Mouse (Mus musculus) ovary, postnatal 14 days (tissue): ENCODE results near the gene AC134908.4.

ENCODE experiments used
- DNase-seq: peaks from one replicate; pipeline ENCODE4 v3.0.0; 2022; ENCODE audit warnings: low spot score

Gene AC134908.4

GRCm38 (mm10) chr17:25806507-25806906 is 11.0 kb upstream of the AC134908.4 start:
- no peak for DNase-seq

- no peak for DNase-seq
Observed at GRCm38 (mm10) chr17:25802825-25803517, 7.5 kb upstream of the AC134908.4 start.

- no peak for DNase-seq
Observed at GRCm38 (mm10) chr17:25801029-25801428, 5.6 kb upstream of the AC134908.4 start.

- peak; percentile 80 for DNase-seq
Observed at GRCm38 (mm10) chr17:25796951-25797369, 1.5 kb upstream of the AC134908.4 start, which contains the start of gene Metrn. Gene Metrn (minus strand): TSS chr17:25797136.

- no peak for DNase-seq
Observed at GRCm38 (mm10) chr17:25796211-25796771, 832 bp upstream of the AC134908.4 start.

- no peak for DNase-seq
Observed at GRCm38 (mm10) chr17:25794998-25795397, 461 bp downstream of the AC134908.4 start.

- no peak for DNase-seq
Observed at GRCm38 (mm10) chr17:25794197-25794596, 1.3 kb downstream of the AC134908.4 start.

- peak; percentile 62 for DNase-seq
Observed at GRCm38 (mm10) chr17:25792615-25793014, 2.8 kb downstream of the AC134908.4 start, which contains the start of gene Fam173a. Gene Fam173a (minus strand): TSS chr17:25792901.

GRCm38 (mm10) chr17:25791843-25792527 is 3.5 kb downstream of the AC134908.4 start:
- peak; percentile 88 for DNase-seq

GRCm38 (mm10) chr17:25791320-25791842 is 4.1 kb downstream of the AC134908.4 start:
- DNase-seq, result no peak

- no peak for DNase-seq
Observed at GRCm38 (mm10) chr17:25786781-25787504, 8.5 kb downstream of the AC134908.4 start.

GRCm38 (mm10) chr17:25786280-25786679 is 9.2 kb downstream of the AC134908.4 start, which contains the start of gene Ccdc78:
Gene Ccdc78 (plus strand): TSS chr17:25786580.
- DNase-seq, result no peak

- peak; percentile 94 for DNase-seq
Observed at GRCm38 (mm10) chr17:25785281-25785745, 10.1 kb downstream of the AC134908.4 start, which contains the start of gene Haghl. Gene Haghl (minus strand): TSS chr17:25785673.

- no peak for DNase-seq
Observed at GRCm38 (mm10) chr17:25783861-25784574, 11.4 kb downstream of the AC134908.4 start.

GRCm38 (mm10) chr17:25783086-25783485 is 12.4 kb downstream of the AC134908.4 start:
- DNase-seq, result no peak

- no peak for DNase-seq
Observed at GRCm38 (mm10) chr17:25781339-25781738, 14.1 kb downstream of the AC134908.4 start.

GRCm38 (mm10) chr17:25777948-25778347 is 17.5 kb downstream of the AC134908.4 start:
- DNase-seq, result no peak

- no peak for DNase-seq
Observed at GRCm38 (mm10) chr17:25775318-25776062, 20.0 kb downstream of the AC134908.4 start.

- DNase-seq, result peak; percentile 98
Observed at GRCm38 (mm10) chr17:25773549-25774120, 21.8 kb downstream of the AC134908.4 start, which contains the start of gene Narfl. Gene Narfl (plus strand): TSS chr17:25773776.

- DNase-seq, result no peak
Observed at GRCm38 (mm10) chr17:25769331-25769730, 26.1 kb downstream of the AC134908.4 start.
